Mouse (Mus musculus): ENCODE results near the gene Jtb. TPM values are rescaled to one million over a fixed set of nuclear protein-coding genes. Genes with fewer than 3 reads are reported as not detected.

The Jtb gene
- polyA plus RNA-seq, 1 experiment from 2014 or later, result 78.4 TPM

DNA sequence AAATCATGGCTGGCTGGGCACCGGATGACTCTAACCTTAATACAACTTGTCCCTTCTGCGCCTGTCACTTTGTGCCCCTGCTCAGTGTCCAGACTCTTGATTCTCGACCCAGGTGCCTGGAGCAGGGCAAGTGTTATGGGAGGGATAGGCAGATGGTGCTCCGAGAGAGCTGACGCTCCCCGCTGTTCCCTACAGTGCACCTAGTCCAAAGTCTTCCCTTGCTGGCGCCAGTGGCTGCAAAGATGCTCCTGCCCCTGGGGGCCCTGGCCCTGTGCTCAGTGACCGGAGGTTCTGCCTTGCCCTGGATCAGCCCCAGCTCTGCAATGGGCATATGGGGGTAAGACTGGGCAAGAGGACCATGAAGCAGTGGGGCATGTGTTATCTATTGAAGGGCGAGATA lies 46.4 kb downstream of the Jtb start:
- no peak overlapping the region for H3K27ac ChIP-seq

DNA sequence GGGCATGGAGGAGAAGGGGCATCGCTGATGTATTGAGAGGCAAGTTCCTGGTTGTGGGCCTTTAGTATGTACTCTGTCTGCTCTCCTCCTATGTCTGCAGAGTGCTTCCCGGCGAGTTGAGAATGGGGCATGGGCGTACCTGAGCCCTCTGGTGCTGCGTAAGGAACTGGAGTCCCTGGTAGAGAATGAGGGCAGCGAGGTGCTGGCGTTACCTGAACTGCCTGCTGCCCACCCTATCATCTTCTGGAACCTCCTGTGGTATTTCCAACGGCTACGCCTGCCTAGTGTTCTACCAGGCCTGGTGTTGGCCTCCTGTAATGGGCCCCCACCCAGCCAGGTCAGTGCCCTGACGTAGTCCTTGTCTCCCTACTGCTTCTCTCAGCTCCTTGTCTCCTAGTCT lies 46.8 kb downstream of the Jtb start:
- peaks cover 63% of the 10 kb centered on the region for H3K36me3 ChIP-seq
- no peak overlapping the region for H3K27ac ChIP-seq
- H3K9ac ChIP-seq, result no peak overlapping the region
- H3K4me3 ChIP-seq, result no peak overlapping the region
- no peaks in the 10 kb centered on the region for H3K27me3 ChIP-seq
- ATAC-seq (replicated peaks; ENCODE audit: insufficient number of reproducible peaks, insufficient read depth, low FRiP score, low read depth), result no peak
- H3K9me3 ChIP-seq (replicated peaks), result no peaks in the 10 kb centered on the region
- H3K4me1 ChIP-seq (replicated peaks), result 0 out of 2 replicates have a peak, but pooled peaks cover 3% of the 10 kb centered on the region
- H3K4me2 ChIP-seq, result no peak overlapping the region
- WGBS, result 95% methylated on average over 10 of the region's 10 CpGs

More for the DNA sequence above, 46.4 kb downstream of the Jtb start:
- H3K9ac ChIP-seq, result no peak overlapping the region
- H3K27me3 ChIP-seq, result no peaks in the 10 kb centered on the region
- peaks cover 66% of the 10 kb centered on the region for H3K36me3 ChIP-seq
- H3K4me1 ChIP-seq (replicated peaks), result 0 out of 2 replicates have a peak, but pooled peaks cover 3% of the 10 kb centered on the region
- no peak for ATAC-seq (replicated peaks; ENCODE audit: insufficient number of reproducible peaks, insufficient read depth, low FRiP score, low read depth)
- no peaks in the 10 kb centered on the region for H3K9me3 ChIP-seq (replicated peaks)
- WGBS, result 85% methylated on average over 9 of the region's 9 CpGs
- H3K4me3 ChIP-seq, result no peak overlapping the region
- no peak overlapping the region for H3K4me2 ChIP-seq

DNA sequence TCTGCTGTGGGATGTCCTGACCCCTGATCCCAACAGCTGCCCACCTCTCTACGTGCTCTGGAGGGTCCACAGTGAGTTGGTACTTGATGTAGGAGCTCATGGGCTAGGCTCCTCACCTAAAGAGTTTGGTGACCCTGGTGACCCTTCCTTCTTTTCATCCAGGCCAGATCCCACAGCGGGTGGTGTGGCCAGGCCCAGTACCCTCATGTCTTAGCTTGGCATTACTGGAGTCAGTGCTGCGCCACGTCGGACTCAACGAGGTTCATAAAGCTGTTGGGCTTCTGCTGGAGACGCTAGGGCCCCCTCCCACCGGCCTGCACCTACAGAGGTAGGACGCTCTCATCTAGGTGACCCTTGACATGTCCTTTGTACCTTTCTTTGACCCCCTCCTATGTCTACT lies 47.8 kb downstream of the Jtb start:
- no peak for ATAC-seq (replicated peaks; ENCODE audit: insufficient number of reproducible peaks, insufficient read depth, low FRiP score, low read depth)
- 92% methylated on average over 9 of the region's 9 CpGs for WGBS
- Histone ChIP-seq H3K9me3 (replicated peaks) (no peaks in the 10 kb centered on the region), H3K27ac (no peak overlapping the region), H3K27me3 (no peaks in the 10 kb centered on the region), H3K4me1 (replicated peaks) (0 out of 2 replicates have a peak, but pooled peaks cover 3% of the 10 kb centered on the region), H3K36me3 (peaks cover 55% of the 10 kb centered on the region), H3K4me3 (no peak overlapping the region), H3K9ac (no peak overlapping the region), H3K4me2 (no peak overlapping the region)

DNA sequence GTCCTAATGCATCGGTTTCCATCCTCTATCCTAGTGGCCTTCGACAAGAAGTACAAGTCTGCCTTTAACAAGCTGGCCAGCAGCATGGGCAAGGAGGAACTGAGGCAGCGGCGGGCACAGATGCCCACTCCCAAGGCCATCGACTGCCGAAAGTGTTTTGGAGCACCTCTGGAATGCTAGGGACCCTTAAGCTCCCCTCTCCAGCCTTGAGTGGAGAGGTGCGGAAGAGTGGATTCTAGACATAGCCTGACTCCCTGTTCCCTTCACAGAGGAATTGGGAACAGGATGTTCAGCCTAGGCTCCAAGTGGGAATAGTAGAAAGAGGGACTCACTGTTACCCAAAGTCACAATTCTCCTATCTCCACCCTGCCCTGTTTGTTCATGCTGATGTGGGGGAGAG lies 48.3 kb downstream of the Jtb start:
- H3K27me3 ChIP-seq, result no peaks in the 10 kb centered on the region
- 0 out of 2 replicates have a peak, but pooled peaks cover 3% of the 10 kb centered on the region for H3K4me1 ChIP-seq (replicated peaks)
- no peaks in the 10 kb centered on the region for H3K9me3 ChIP-seq (replicated peaks)
- no peak for ATAC-seq (replicated peaks; ENCODE audit: insufficient number of reproducible peaks, insufficient read depth, low FRiP score, low read depth)
- H3K4me3 ChIP-seq, result no peak overlapping the region
- no peak overlapping the region for H3K27ac ChIP-seq
- H3K4me2 ChIP-seq, result no peak overlapping the region
- no peak overlapping the region for H3K9ac ChIP-seq
- WGBS, result 92% methylated on average over 7 of the region's 7 CpGs
- peaks cover 53% of the 10 kb centered on the region for H3K36me3 ChIP-seq

DNA sequence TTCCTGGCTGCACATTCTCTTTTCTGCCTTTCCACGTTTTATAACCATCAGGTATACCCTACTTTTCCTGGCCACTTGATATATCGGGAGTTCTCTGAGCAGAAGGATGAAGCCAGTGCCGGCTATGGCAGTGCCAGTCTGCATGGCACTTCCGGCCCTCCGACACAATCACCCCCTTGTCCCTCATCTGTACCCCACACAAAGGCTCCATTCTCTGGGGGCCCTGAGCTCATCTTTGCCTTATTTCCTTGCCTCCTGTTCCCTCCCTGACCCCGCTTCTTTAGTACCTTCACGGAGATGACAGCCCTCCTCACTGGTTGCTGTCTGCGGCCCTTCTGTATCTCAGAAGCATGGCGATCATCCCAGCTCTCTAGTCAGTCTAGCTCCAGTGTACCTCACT lies 49.3 kb downstream of the Jtb start:
- peaks cover 50% of the 10 kb centered on the region for H3K36me3 ChIP-seq
- no peak overlapping the region for H3K4me3 ChIP-seq
- no peak overlapping the region for H3K27ac ChIP-seq
- 90% methylated on average over 9 of the region's 9 CpGs for WGBS
- no peaks in the 10 kb centered on the region for H3K9me3 ChIP-seq (replicated peaks)
- no peak overlapping the region for H3K9ac ChIP-seq
- no peak for ATAC-seq (replicated peaks; ENCODE audit: insufficient number of reproducible peaks, insufficient read depth, low FRiP score, low read depth)
- H3K4me2 ChIP-seq, result no peak overlapping the region
- no peaks in the 10 kb centered on the region for H3K27me3 ChIP-seq
- H3K4me1 ChIP-seq (replicated peaks), result 0 out of 2 replicates have a peak, but pooled peaks cover 3% of the 10 kb centered on the region

DNA sequence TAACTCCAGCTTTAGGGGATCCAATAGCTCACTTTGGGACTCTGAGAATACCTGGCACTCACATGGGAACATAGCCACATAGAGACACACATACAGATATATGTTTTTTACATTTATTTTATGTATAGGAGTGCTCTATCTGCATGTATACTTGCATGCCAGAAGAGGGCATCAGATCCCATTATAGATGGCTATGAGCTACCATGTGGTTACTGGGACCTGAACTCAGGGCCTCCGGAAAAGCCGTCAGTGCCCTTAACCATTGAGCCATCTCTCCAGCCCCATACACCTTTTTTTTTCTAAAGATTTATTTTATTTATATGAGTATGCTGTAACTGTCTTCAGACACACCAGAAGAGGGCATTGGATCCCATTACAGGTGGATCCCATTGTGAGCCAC lies 52.8 kb downstream of the Jtb start:
- no peak for ATAC-seq (replicated peaks; ENCODE audit: insufficient number of reproducible peaks, insufficient read depth, low FRiP score, low read depth)
- no peak overlapping the region for H3K9ac ChIP-seq
- no peak overlapping the region for H3K27ac ChIP-seq
- no peak overlapping the region for H3K4me2 ChIP-seq
- H3K36me3 ChIP-seq, result peaks cover 20% of the 10 kb centered on the region
- H3K4me1 ChIP-seq (replicated peaks), result no peaks in the 10 kb centered on the region
- no peaks in the 10 kb centered on the region for H3K9me3 ChIP-seq (replicated peaks)
- no peaks in the 10 kb centered on the region for H3K27me3 ChIP-seq
- no peak overlapping the region for H3K4me3 ChIP-seq
- WGBS, result 94% methylated on average over 2 of the region's 2 CpGs

Small RNA genes lying within 50 kb of the gene (microRNA-seq; reads per million reads assigned to microRNA genes)
- not detected for gene Mir7012

Other genes starting within 250 kb of the Jtb start
- 78.8 and 85.8 TPM in 2 replicates for gene Hax1, start 232.8 kb upstream of the Jtb start, polyA plus RNA-seq (2015; fragmentation: Nextera tagmentation; extraction: Ambion mirVana)
- gene 4933434E20Rik, start 180.0 kb upstream of the Jtb start, polyA plus RNA-seq (2015; fragmentation: Nextera tagmentation; extraction: Ambion mirVana), result 129 and 134 TPM in 2 replicates
- gene Ubap2l, start 179.0 kb upstream of the Jtb start, polyA plus RNA-seq (2015; fragmentation: Nextera tagmentation; extraction: Ambion mirVana), result 120 and 126 TPM in 2 replicates
- gene Tpm3, start 158.9 kb upstream of the Jtb start, polyA plus RNA-seq (2015; fragmentation: Nextera tagmentation; extraction: Ambion mirVana), result 239 and 307 TPM in 2 replicates
- gene Nup210l, start 127.5 kb upstream of the Jtb start, polyA plus RNA-seq (2015; fragmentation: Nextera tagmentation; extraction: Ambion mirVana), result 0.20 and 0.25 TPM in 2 replicates
- gene Rps27, start 17.9 kb upstream of the Jtb start, polyA plus RNA-seq (2015; fragmentation: Nextera tagmentation; extraction: Ambion mirVana), result 766 and 874 TPM in 2 replicates
- 22.1 and 24.0 TPM in 2 replicates for gene Rab13, start 17.9 kb upstream of the Jtb start, polyA plus RNA-seq (2015; fragmentation: Nextera tagmentation; extraction: Ambion mirVana)
- gene Creb3l4, start 11.9 kb downstream of the Jtb start, polyA plus RNA-seq (2015; fragmentation: Nextera tagmentation; extraction: Ambion mirVana), result 2.2 and 3.0 TPM in 2 replicates
- gene Slc39a1, start 16.6 kb downstream of the Jtb start, polyA plus RNA-seq (2015; fragmentation: Nextera tagmentation; extraction: Ambion mirVana), result 76.0 and 86.2 TPM in 2 replicates
- 10.8 and 15.9 TPM in 2 replicates for gene Crtc2, start 22.6 kb downstream of the Jtb start, polyA plus RNA-seq (2015; fragmentation: Nextera tagmentation; extraction: Ambion mirVana)
- gene Dennd4b, start 33.6 kb downstream of the Jtb start, polyA plus RNA-seq (2015; fragmentation: Nextera tagmentation; extraction: Ambion mirVana), result 4.6 and 6.9 TPM in 2 replicates
- gene Gatad2b, start 61.6 kb downstream of the Jtb start, polyA plus RNA-seq (2015; fragmentation: Nextera tagmentation; extraction: Ambion mirVana), result 7.1 and 9.5 TPM in 2 replicates
- gene Slc27a3, start 158.3 kb downstream of the Jtb start, polyA plus RNA-seq (2015; fragmentation: Nextera tagmentation; extraction: Ambion mirVana), result 4.8 and 9.4 TPM in 2 replicates
- 16.7 and 22.6 TPM in 2 replicates for gene Ints3, start 202.0 kb downstream of the Jtb start, polyA plus RNA-seq (2015; fragmentation: Nextera tagmentation; extraction: Ambion mirVana)
- gene Npr1, start 234.3 kb downstream of the Jtb start, polyA plus RNA-seq (2015; fragmentation: Nextera tagmentation; extraction: Ambion mirVana), result 10.1 and 12.5 TPM in 2 replicates
- 97.3 and 108 TPM in 2 replicates for gene Ilf2, start 244.5 kb downstream of the Jtb start, polyA plus RNA-seq (2015; fragmentation: Nextera tagmentation; extraction: Ambion mirVana)

Data from heart, embryonic 15.5 days (tissue).